Mouse (Mus musculus) lung, embryonic 14.5 days (tissue): ENCODE measurements at regions not wholly inside any gene's neighbourhood (a gene's known extent, or its start where the extent isn't known, plus 50 kb on each side); places are given as distances from the start of the nearest gene placed in this dataset.

Experiments
- ATAC-seq: fragments of 200-750 bp; cut with Nextera tagmentation; 2 replicates; pipeline ENCODE4 v1.8.0; 2017; ENCODE audit warnings: mild to moderate bottlenecking, moderate TSS enrichment, moderate library complexity; ENCODE audit not compliant: insufficient read depth
- DNase-seq: peaks from one replicate; pipeline ENCODE4 v3.0.0-alpha.2; 2015
- H3K27ac ChIP-seq: fragments of 300-500 bp; sonication (generic); 2 replicates; pipeline ENCODE4 v1.5.1; 2014; ENCODE audit warnings: low read depth, mild to moderate bottlenecking, moderate library complexity
- H3K27me3 ChIP-seq: fragments of 300-500 bp; sonication (generic); 2 replicates; pipeline ENCODE4 v1.6.1; 2014; ENCODE audit warnings: low read length, control low read depth; ENCODE audit not compliant: insufficient read depth
- H3K36me3 ChIP-seq: fragments of 300-500 bp; sonication (generic); 2 replicates; pipeline ENCODE4 v1.6.1; 2014; ENCODE audit warnings: control low read depth; ENCODE audit not compliant: insufficient read depth
- H3K4me1 ChIP-seq: fragments of 300-500 bp; sonication (generic); 2 replicates; pipeline ENCODE4 v1.6.1; 2014; ENCODE audit warnings: antibody characterized with exemption, control low read depth; ENCODE audit not compliant: insufficient read depth
- H3K4me2 ChIP-seq: fragments of 300-500 bp; sonication (generic); 2 replicates; pipeline ENCODE4 v1.6.1; 2014; ENCODE audit warnings: mild to moderate bottlenecking
- H3K4me3 ChIP-seq: fragments of 300-500 bp; sonication (generic); 2 replicates; pipeline ENCODE4 v1.5.1; 2014; ENCODE audit warnings: low read depth, low read length
- H3K9ac ChIP-seq: fragments of 300-500 bp; sonication (generic); 2 replicates; pipeline ENCODE4 v1.6.1; 2014
- H3K9me3 ChIP-seq: fragments of 300-500 bp; sonication (generic); 2 replicates; pipeline ENCODE4 v1.6.1; 2016; ENCODE audit warnings: low read depth, low read length, control low read depth
- CTCF ChIP-seq: IDR thresholded peaks from 2 replicates; pipeline ENCODE4 v1.5.1; 2016; ENCODE audit warnings: antibody characterized with exemption, low read depth
- WGBS: fragments of 180-500 bp; shearing (Covaris S2); extraction: QIAGEN DNeasy Blood & Tissue Kit; methylation state at CpG from one replicate; pipeline ENCODE4 v1.1.7; 2014; 5-methylcytosine and 5-hydroxymethylcytosine counted together

DNA sequence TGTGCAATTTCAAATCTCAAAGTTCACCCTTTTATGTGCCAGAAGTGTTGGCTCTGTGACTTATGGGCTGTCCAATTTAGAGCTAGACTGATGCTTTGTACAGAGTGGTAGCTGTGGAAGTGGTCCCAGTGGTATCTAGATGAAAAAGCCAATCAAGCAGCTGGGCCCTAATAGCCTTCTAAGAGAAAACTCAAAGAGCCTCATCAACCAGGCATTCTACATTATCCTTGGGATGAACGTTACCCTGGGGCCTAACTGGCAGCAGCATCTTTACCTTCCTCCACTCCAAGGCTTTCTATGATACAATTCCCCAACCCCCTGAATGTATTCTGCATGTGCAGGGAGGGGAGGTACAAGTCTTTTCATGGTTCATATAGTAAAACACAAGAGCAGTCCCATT lies 140.4 kb downstream of the Gm11146 start:
- no peak overlapping the region for H3K4me2 ChIP-seq
- no peak overlapping the region for H3K9ac ChIP-seq
- H3K4me3 ChIP-seq: no peak overlapping the region
- TF ChIP-seq CTCF: no peak
- 79% methylated on average over 1 of the region's 1 CpGs for WGBS
- H3K27ac ChIP-seq: no peak overlapping the region
- no peaks in the 10 kb centered on the region for H3K9me3 ChIP-seq
- DNase-seq (no peak), ATAC-seq (no peak)
- H3K36me3 ChIP-seq: no peaks in the 10 kb centered on the region
- no peaks in the 10 kb centered on the region for H3K27me3 ChIP-seq
- H3K4me1 ChIP-seq: no peaks in the 10 kb centered on the region

DNA sequence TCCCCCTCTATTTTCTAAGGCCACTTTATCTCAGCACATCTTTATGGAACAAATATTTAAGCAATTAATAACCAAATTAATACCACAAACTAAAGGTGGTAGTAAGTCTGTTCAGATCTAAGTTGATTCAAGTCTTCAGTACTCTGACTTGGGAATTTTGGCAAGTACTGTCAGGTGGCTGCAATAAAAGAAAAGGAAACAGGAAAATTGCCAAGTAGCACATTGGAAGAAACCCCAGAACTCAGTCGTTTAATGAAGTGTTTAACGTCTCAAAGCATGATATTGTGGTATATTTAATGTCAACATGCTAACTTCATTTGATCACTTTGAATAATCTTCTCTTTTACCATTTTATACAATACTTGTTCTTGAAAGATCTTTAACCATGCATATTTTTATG lies 142.2 kb downstream of the Gm11146 start:
- Histone ChIP-seq H3K27me3 (no peaks in the 10 kb centered on the region), H3K4me1 (no peaks in the 10 kb centered on the region), H3K9ac (no peak overlapping the region), H3K36me3 (no peaks in the 10 kb centered on the region), H3K9me3 (no peaks in the 10 kb centered on the region), H3K4me3 (no peak overlapping the region), H3K4me2 (no peak overlapping the region), H3K27ac (no peak overlapping the region)
- ATAC-seq (no peak), DNase-seq (peak; percentile 35)
- TF ChIP-seq CTCF: no peak
- WGBS: 29% methylated on average over 2 of the region's 2 CpGs

DNA sequence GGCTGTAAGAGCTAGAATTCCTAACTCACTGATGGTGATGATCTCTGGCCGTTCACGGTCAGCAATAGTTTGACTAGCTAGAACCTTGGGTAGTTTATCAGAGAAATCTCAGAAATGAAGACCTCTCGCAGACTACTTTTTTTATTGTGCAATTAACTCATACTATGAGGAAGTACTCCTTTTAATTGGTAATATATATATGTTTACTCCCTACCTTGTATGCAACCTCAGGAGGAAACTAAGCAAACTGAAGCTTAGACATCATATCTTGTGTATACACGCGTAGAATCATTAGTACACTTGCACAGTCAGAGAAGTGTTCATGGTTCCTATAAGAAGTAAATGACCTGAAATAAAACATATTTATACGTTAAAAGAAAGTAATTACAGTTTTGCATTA lies 157.2 kb downstream of the Gm11146 start:
- H3K36me3 ChIP-seq: no peaks in the 10 kb centered on the region
- WGBS: 94% methylated on average over 6 of the region's 6 CpGs
- H3K27me3 ChIP-seq: no peaks in the 10 kb centered on the region
- no peak overlapping the region for H3K27ac ChIP-seq
- DNase-seq (no peak), ATAC-seq (no peak)
- H3K4me2 ChIP-seq: no peak overlapping the region
- H3K4me1 ChIP-seq: no peaks in the 10 kb centered on the region
- no peaks in the 10 kb centered on the region for H3K9me3 ChIP-seq
- no peak overlapping the region for H3K4me3 ChIP-seq
- no peak overlapping the region for H3K9ac ChIP-seq
- TF ChIP-seq CTCF: no peak

DNA sequence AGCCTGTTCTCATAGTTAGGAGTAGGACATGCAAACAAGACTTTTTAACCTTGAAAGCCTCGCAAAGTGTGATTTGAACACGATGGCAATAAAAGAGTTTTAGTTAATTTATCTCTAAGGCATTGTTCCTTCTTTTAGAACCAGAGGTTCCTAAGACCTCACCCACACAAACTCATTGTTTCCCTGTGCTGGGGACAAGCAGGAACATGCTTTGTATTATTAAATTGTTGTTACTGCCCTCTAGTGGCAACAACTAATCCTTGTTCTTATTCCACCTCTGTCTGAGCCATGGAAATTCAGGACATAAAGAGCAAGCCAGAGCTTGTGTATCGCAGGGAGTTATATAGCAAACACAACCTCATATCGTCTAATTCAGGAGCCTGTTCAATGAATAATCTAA lies 157.9 kb downstream of the Gm11146 start:
- Histone ChIP-seq H3K27ac (no peak overlapping the region), H3K27me3 (no peaks in the 10 kb centered on the region), H3K4me2 (no peak overlapping the region), H3K4me3 (no peak overlapping the region), H3K4me1 (no peaks in the 10 kb centered on the region), H3K9me3 (no peaks in the 10 kb centered on the region), H3K36me3 (no peaks in the 10 kb centered on the region), H3K9ac (no peak overlapping the region)
- peak; percentile 93 for DNase-seq
- 27% methylated on average over 4 of the region's 4 CpGs for WGBS
- peak; percentile 80 for ATAC-seq
- TF ChIP-seq CTCF: peak; percentile 72

DNA sequence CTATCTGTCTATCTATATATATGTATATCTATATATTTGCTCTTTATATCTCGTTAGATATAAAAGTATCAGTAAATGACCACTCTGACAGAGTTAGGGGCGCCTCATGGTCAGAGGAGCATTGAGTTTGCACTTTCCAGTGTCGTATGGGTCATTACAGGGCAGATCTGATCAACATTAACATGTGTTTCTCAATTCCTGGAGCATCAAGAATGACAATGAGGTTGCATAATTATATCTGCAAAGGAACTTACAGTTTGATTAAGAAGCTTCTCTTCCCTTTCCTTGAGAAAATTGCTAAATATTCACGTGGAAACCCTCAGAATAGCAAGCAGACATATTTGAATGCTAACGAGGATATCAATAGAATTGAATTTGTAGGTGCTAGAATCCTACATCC lies 158.6 kb downstream of the Gm11146 start:
- H3K4me2 ChIP-seq: no peak overlapping the region
- no peak for TF ChIP-seq CTCF
- no peak overlapping the region for H3K27ac ChIP-seq
- ATAC-seq: no peak
- H3K4me1 ChIP-seq: no peaks in the 10 kb centered on the region
- no peaks in the 10 kb centered on the region for H3K27me3 ChIP-seq
- no peak overlapping the region for H3K9ac ChIP-seq
- no peaks in the 10 kb centered on the region for H3K9me3 ChIP-seq
- no peaks in the 10 kb centered on the region for H3K36me3 ChIP-seq
- H3K4me3 ChIP-seq: no peak overlapping the region
- WGBS: 89% methylated on average over 5 of the region's 5 CpGs
- DNase-seq: no peak

DNA sequence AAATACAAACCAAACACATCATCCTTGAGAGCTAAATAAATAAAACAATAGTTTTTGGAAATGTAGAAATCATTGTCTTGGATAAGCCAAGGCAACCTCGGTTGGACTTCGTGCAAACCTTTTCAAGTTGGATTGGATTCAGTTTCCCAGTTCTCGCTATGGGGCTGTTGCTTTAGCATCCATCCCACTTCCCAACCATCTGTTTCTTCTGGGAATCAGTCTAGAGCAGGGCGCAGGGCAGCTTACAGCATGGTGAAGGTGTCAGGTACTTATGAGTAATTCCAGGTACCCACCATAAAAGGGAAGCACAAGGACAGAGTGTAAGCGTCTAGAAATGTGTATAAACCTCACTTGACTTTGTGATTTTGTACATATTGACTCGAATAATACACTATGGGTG lies 159.0 kb downstream of the Gm11146 start:
- H3K4me1 ChIP-seq: no peaks in the 10 kb centered on the region
- TF ChIP-seq CTCF: no peak
- 91% methylated on average over 6 of the region's 6 CpGs for WGBS

DNA sequence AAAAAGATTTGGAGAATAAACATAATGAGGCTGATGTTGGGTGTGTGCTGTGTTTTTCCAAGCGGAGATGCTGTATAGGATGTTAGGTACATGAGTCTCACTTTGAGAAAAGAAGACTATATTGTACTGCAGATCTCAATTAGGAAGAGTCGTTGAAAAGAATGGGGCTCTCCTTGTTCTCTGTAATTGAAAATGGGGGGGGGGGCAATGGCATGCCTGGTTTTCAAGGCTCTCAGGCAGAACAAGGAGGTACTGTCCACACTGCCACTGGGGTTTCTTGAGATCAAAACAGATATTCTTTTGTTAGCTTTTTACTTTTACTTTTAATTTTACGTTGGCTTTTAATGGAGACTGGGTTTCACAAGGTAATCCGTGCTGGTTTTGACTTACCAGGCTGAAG lies 170.5 kb downstream of the Gm11146 start:
- no peak for ATAC-seq
- H3K4me1 ChIP-seq: no peaks in the 10 kb centered on the region
- no peak overlapping the region for H3K4me2 ChIP-seq
- H3K27me3 ChIP-seq: no peaks in the 10 kb centered on the region
- no peaks in the 10 kb centered on the region for H3K36me3 ChIP-seq
- TF ChIP-seq CTCF: no peak
- no peak overlapping the region for H3K27ac ChIP-seq
- no peak overlapping the region for H3K4me3 ChIP-seq
- 69% methylated on average over 4 of the region's 4 CpGs for WGBS
- no peak overlapping the region for H3K9ac ChIP-seq
- H3K9me3 ChIP-seq: no peaks in the 10 kb centered on the region
- DNase-seq: no peak

More for the DNA sequence above, 159.0 kb downstream of the Gm11146 start:
- Histone ChIP-seq H3K9ac (no peak overlapping the region), H3K9me3 (no peaks in the 10 kb centered on the region), H3K4me2 (no peak overlapping the region), H3K4me3 (no peak overlapping the region), H3K27ac (no peak overlapping the region), H3K36me3 (no peaks in the 10 kb centered on the region), H3K27me3 (no peaks in the 10 kb centered on the region)
- no peak for ATAC-seq
- DNase-seq: no peak
